Mouse (Mus musculus) MEL-GATA-1-ER (cell line): Measurements from ENCODE around the gene Gbx2.

Experiments
- DNase-seq: peaks from one replicate; pipeline ENCODE4 v3.0.0-alpha.2; 2012; ENCODE audit warnings: low read depth; ENCODE audit errors: extremely low read depth

Gbx2 gene

DNA sequence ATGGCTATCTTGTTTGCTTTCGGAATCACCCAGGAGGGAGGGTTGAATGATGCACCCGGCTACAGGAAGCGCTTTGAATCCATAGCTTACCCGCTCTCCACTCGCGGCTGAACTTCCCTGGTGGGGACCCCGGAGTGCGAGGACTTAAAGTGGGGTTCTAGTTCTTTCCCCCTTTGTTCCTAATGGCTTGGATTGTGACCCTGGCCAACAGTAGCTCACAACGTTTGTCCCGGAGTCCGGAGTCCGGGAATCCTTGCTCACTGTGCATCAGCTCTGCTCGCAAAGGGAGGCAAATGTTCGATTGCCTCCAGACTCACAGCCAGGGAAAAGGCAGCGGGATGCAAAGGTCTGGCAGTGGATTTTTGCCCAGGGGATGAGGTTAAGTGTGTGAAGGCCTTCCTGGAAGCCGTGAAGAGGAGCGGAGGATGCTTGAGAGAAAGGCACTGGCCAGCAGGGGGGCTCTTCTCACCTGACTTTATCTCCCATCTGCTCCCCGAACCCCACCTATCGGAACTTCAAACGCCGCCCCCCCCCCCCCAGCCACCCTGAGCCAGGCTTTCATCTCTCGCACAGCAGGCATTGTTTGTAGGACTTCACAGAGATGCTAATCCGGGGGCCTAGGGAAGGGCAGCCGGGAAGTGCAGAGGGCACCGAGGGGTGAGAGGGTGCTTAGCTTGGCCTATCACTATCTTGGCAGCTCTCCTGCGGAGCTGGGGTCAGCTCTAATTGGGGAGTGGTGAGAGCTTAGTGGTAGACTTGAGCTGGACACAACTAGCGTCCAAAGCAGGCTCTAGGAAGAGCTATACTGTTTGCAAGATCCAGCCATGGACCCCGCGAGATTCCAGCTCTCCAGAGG, 4.7 kb upstream of the Gbx2 start:
- DNase-seq: no peak

GRCm38 (mm10) chr1:89934316-89935260, 3.6 kb upstream of the Gbx2 start:
- no peak for DNase-seq

- no peak for DNase-seq
These were observed 2.8 kb upstream of the Gbx2 start for GRCm38 (mm10) chr1:89933786-89934185.

DNA sequence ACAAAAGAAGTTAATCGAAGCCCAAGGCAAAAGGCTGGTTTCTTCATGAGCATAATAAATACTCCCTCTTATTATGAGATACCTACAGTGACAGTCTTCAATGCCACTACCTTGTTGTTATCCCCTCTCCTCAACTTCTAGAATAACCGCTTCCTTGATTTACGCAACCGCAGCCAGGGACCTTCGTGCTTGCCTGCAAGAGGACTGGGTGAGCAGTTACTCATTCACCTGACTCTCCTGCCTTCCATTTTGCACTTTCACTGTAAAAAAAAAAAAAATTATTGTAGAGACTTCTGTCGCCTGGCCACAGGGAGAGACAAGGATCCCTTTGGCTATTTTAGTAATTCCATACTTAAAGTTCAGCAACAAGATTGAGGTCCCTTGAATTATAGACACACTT, 2.0 kb upstream of the Gbx2 start:
- DNase-seq: no peak

DNA sequence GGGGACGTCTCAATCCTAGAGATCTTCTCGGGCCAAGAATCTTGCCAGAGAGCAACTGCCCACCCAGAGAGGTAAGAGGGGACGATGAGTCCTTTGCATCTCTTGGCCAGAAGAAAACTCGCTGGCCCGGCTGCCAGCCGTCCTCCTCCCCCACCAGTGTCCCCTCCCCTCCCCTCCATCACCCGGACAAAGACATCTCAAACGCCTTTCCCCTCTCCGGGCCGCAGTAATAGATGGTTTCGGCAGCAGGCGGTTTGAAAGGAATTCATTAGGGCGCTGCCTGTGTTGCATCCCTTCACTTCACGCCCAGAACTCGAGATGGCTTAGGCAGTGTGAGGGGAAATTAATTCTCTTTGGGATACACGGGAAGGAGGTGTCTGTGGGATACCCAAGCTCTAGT, 1.6 kb upstream of the Gbx2 start:
- DNase-seq: no peak

- DNase-seq: no peak
These were observed 1.0 kb upstream of the Gbx2 start for GRCm38 (mm10) chr1:89932021-89932423.

GRCm38 (mm10) chr1:89930551-89930950, 428 bp downstream of the Gbx2 start:
- DNase-seq: no peak

GRCm38 (mm10) chr1:89929721-89930505, 1.1 kb downstream of the Gbx2 start:
- DNase-seq: no peak

GRCm38 (mm10) chr1:89929181-89929580, 1.8 kb downstream of the Gbx2 start:
- no peak for DNase-seq

DNA sequence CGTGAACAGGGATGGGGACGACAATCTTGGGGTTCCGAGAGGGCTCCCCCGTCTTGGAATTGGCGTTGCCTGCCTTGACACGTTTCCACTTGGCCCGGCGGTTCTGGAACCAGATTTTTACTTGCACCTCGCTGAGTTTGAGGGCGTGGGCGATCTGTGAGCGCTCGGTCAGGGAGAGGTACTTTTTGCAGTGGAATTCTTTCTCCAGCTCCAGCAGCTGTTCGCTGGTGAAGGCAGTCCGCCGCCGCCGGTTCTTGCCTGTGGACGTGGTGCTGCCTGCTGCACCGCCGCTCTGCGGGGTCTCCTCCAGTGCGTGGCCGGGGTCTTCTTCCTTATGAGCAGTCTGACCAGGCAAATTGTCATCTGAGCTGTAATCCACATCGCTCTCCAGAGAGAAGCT, 2.3 kb downstream of the Gbx2 start:
- no peak for DNase-seq

DNA sequence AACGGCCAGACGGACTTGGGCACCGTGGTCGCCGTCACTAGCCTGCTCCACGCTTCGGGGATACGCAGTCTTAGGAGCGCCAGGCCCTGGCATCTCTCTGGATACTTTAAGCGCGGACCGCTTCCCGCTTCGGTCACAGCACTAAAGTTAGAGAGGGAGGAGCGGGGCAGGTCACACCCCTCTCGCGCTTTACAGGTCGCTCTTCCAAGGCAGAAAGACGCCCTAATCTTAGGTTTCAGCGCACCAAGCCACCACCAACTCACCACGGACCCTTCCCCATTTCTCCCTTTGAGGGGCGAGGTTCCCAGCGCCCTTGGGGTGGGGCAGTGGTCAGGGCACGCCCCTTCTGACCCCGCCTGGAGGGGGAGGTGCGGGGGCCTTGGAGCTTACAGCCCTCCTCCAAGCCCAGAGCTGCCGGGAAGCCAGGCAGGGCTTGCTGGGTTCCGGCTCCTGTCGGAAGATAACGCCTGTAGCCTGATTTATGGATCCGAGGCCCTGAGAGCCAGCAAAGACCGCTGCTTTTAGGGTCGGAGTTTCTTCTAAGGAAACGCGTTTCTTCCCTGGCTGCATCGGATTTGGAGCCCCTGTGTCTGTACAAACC, 3.8 kb downstream of the Gbx2 start:
- no peak for DNase-seq

GRCm38 (mm10) chr1:89926583-89927060, 4.4 kb downstream of the Gbx2 start:
- no peak for DNase-seq

DNA sequence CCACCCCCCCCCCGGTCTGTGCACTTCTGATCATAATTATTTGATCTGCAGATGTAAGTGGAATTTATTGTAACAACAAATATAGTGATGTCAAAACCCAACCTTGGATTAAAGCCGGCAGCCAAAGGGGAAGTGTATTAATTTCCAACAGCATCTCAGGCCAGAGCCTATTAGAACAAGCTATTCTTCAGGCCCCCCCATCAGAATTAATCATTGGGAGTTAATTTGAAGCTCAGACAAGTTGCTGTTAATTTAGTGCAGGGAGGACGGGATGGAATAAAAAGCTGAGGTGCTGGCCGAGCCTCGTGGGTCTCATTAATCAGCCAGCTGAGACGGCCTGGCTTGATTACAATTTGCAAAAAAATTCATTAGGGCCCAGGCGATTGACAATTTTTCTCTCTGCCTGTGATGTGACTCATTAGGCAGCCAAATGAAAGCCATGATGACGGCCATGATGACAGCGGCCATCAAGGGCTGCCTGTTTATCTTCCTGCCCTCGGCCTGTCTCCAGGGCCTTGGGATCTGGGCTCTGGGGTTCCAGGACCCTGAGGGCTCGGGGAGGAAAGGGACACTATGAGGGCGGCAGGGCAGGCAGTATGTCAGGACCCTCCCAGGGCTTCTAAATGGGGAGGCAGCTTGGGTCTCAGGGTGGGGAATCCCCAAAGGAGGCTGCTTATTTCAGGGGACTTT, 5.3 kb downstream of the Gbx2 start:
- DNase-seq: no peak

GRCm38 (mm10) chr1:89923642-89924020, 7.3 kb downstream of the Gbx2 start:
- no peak for DNase-seq

GRCm38 (mm10) chr1:89922883-89923641, 7.9 kb downstream of the Gbx2 start:
- no peak for DNase-seq

- no peak for DNase-seq
These were observed 8.7 kb downstream of the Gbx2 start for GRCm38 (mm10) chr1:89922282-89922681.

DNA sequence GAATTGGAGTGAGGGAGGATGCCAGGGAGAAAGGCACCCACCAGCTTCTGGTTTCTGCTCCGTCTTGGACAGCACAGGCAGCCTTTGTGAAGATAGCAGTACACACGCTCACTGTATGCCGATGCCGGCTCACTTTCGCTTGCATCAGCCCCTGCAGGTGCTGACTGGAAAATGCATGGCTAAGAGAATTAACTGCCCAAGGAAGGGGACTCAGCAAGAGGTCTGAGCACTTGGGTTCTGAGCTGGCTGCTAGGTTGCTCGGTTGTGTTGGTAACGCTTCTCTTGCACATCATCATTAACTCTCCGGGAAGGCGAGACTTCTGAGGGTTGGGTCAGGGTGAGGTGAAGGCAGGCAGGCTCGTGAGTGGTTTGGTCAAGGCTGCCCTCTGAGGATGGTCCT, 9.2 kb downstream of the Gbx2 start:
- DNase-seq: no peak

DNA sequence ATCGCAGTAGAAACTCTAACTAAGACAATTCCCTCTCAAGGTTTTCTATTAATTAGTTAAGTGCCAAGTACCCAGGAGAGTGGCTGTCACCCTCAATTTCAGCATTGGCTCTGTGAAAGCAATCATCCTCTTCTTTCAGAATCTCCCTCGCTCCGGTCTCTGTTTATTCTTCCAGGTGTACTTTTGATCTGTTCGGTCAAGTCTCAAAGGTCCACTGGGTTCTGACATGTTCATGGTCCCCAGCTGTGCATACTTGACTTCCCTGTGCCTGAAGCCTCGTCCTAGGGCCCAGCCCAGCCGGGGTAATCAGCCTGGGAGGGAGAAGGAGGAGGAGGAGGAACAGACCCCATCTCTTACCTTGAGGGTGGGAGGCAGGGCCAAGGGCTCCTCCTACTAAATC, 11.8 kb downstream of the Gbx2 start:
- DNase-seq: no peak

DNA sequence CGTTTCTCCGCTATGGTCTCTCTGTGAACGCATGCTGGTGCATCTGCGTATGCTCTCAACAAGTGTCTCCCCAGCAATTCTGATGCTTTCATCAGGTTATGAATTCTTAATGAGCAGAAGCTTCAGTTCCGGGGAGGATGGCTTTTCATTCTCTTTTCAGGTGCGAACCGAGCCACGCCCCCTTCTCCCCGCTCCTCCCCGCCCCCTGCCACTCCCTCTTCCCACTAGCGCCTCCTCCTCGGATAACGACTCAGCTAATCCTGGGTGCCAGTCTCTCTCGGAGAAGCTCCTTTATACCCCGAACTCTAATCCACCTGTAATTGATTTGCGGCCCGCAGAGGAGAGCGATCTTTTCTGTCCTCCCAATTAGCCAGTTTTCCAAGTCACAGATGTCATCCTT, 12.9 kb downstream of the Gbx2 start:
- no peak for DNase-seq

DNA sequence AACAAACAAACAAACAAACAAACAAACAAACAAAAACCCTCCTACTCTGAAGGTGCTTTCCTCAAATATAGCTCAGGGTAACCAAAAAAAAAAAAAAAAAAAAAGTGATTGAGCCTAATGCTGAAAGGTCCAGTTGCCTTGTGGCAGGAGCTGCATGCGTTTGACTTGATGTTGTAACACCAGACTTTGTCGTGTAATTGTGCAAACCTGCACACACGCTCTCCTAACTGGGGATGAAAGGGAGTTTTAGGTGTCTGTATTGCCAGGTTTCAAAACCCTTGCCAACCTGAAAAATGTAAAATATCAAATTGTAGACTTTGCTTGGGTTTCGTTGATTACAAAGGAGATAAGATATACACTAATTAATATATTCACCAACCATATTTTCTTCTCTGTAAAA, 17.4 kb downstream of the Gbx2 start:
- no peak for DNase-seq
